Mouse (Mus musculus): ENCODE measurements around the gene Gm3776.
A peak's percentile ranks its signal among the peaks of the same experiment; 100 is the strongest.
"Not testable (repeated sequence)": the region's sequence is repeated elsewhere in the genome, so short reads cannot be mapped to it uniquely, and the experiment has no call there.

The Gm3776 gene

DNA sequence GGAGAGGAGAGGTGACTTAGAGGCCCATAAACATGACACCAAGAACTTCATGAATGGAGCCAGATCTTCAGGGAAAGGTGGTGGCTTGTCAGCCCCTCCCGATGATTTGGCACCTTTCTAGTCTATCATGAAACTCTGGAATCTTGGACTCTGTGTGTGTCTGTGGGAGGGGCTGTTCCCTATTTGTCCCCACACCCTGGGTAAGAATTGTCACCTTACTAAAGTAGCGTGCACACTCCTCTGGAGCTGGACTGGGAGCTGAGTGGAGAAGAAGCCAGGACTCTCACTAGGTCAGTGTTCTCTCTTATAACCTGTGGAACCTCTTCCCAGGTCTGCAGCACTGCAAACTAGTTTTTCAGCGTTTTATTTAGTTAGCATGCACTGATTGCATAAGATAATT is at the start of gene Gm3776:
Gm3776 (plus strand) TSS at position 216 of the 400 bp plus-strand sequence.
- not testable (repeated sequence) for DNase-seq (ENCODE audit: low spot score)

DNA sequence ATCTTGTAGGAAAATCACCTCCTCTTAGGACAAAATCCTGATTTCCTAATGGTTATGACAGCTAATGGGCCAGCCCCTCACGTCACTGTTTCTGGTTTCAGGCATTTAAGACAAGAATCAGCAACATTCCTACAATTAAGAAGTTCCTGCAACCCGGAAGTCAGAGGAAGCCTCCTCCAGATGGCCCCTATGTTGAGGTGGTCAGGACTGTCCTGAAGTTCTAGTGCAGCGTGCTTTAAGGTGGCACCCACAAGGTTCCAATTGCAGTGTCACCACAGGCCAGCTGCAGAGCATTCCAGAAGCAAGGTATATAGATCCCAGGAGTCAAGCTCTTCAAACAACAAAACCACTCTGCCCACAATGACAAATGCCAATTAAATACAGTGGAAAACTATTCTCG is 48.0 kb upstream of the Gm3776 start:
- DNase-seq (ENCODE audit: low spot score): no peak

DNA sequence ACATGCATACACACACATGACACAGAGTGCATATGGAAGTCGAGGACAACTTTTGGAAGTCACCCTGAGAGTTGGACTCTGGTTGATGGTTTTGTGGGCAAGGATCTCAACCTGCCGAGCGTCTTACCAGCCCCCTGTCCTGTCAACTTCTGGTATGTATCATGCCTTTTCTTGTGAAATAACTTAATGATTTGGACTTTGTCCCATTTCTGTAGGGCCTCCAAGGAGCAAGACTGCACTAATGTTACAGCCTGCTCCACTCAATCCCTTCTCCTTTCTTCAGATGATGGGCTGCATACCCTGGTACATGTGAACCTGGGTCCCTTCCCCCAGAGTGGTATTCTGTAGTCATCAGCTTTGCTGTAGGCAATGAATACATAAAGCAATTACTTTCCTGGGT is 46.9 kb upstream of the Gm3776 start:
- no peak for DNase-seq (ENCODE audit: low spot score)

DNA sequence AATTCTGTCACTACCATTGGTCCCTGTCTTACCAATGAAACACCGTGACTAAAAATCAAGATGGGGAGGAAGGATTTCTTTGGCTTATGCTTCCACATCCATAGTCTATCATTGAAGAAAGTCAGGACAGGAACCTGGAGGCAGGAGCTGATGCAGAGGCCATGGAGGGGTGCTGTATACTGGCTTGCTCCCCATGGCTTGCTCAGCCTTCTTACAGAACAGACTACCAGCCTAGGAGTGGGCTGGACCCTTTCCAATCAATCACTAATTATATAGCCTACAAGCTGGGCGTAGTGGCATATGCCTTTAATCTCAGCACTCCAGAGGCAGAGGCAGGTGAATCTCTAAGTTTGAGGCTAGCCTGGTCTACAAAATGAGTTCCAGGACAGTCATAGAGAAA is 46.1 kb upstream of the Gm3776 start:
- DNase-seq (ENCODE audit: low spot score): no peak

DNA sequence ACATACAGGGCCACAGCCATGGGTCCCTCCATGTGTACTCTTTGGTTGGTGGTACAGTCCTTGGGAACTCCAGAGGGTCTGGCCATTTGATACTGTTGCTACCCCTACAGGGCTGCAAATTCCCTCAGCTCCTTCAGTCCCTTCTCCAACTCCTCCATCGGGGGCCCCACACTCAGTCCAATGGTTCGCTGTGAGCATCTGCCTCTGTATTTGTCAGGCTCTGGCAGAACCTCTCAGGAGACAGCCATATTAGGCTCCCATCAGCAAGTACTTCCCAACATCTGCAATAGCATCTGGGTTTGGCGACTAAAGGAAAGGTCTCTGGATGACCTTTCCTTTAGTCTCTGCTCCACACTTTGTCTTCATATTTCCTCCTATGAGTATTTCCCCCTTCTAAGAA is 45.4 kb upstream of the Gm3776 start:
- DNase-seq (ENCODE audit: low spot score): no peak

DNA sequence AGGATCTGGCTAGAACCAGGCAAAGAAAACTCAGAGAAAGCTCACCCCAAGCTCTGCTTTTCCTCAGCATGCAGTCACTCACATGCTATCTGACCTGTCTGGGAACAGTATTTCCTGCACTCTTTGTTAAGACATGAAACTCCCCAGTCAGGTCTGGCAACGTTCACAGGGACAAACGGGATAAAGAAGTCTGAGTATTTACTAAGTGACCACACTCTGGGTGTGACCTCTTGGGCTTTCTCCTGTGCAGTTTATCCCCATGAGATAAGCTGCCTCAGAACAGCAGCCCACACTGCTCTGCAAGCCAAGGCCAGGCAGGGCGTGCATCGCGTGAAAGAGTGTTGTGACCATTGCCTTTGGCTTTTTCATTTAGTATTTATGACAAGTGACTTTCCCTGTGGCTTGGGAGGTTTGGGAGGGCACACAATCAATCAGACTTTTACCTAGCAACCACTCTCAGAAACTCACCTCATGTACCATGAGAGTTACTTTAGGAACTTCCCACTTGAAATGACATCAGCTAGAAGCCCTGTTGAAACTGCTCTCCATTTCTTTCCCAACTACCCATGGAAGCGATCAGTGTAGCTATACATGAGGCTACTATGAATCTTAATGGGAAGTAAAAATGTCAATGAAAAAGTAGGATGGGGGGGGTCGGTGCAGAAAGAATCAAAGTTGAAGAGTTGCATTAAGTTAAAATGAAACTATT is 44.4 kb upstream of the Gm3776 start:
- DNase-seq (ENCODE audit: low spot score): no peak

DNA sequence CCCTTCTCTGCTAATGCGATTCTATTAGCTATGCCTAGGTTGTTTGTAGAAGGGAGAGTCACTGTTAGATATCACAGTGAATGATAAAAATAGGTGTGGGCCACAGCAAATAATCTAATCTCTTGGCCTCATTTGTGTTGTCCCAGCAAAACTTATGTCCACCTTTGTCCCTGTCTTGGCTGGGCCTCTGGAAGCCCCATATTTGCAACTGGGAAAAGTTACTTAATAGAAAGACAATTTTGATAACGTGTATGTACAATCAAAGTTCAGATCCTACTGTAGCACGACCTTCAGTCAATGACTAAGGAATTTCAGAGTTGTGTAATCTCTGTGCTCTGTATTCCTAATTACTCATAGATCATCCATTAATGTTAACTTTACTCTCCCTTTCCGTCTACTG is 39.9 kb upstream of the Gm3776 start:
- DNase-seq (ENCODE audit: low spot score): no peak

DNA sequence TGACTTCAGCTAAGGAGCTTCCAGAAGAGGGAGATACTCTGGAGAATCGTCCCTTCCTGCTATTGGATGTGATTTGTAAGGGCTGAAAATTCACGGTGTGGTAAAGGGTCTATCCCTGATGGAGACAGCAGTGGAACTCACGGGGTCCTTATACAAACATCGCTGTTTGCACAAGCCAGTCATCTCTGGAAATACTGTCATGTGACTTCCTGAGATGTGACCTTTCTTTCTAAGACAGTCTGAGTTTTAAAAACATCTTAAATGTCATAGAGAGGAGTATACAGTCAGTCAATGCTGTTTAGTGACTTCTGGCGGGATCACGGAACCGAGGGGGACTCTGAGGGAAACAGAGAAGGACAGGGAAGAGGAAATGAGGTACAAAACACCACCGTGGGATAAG is 34.3 kb upstream of the Gm3776 start:
- DNase-seq (ENCODE audit: low spot score): no peak

DNA sequence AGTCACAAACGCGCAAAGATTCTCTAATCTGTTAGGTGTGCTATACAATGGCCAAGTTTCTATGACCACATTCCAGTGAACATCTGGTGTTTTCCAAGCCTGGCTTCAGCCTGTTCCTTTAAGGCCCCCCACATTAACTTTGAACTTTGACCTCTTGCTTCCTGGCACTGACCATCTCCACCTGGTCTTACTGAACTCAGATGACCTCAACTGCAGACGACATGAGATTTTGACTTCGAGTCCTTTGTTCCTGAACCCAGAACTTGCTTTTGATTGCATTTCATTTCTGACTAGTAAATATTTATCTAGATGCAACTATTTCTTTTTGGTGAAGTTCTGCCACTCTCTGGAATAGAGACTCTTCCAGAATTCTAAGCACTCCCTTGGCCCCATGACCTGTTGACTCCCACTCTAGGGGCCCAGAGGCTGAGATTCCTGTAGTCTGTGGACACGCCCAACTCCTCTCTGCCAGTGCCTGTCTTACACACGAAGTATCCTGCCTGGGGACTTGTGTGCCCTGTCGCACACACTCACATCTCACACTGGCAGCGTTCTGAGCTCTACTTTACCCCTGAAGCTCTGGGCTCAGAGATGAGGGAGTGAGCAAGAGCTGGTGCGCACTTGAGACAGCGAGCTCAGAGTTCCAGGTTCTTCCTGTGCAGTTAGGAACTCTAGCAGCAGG is 33.6 kb upstream of the Gm3776 start:
- no peak for DNase-seq (ENCODE audit: low spot score)

DNA sequence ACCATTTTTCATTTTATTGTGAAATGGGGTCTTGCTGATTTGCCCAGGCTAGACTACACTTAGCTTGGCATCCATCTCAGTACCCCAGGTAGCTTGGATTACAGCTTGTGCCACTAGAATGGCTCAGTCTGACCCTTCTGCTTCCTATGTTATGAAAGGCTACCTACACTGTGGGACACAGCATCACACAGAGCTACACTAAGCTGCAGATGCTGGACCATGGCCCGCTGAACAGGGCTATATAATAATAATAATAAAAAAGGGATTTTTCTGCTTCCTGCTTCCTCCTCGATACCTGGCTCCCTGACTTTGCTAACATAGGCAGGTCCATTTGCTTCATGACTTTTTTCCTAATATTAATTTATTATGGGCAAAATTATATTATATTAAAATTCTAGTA is 32.5 kb upstream of the Gm3776 start:
- DNase-seq (ENCODE audit: low spot score): no peak

DNA sequence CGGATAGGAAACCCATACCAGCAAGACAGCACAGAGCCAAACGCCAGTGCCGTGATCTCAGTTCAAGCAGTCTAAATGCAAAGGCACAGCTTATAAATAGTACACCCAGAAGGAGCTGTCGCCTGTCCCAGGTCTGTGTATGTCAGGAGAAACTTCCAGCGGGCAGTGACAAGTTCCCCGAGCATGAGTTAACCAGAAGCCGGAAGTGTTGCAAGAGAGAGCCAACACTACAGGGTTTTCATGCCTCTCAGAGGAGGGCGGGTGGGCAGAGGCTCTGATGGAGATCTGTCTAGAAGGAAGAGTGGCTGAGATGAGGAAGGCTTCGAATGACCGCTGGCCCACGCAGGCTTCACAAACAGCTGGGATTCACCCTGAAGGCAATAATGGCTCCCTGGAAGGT is 31.6 kb upstream of the Gm3776 start:
- DNase-seq (ENCODE audit: low spot score): no peak

DNA sequence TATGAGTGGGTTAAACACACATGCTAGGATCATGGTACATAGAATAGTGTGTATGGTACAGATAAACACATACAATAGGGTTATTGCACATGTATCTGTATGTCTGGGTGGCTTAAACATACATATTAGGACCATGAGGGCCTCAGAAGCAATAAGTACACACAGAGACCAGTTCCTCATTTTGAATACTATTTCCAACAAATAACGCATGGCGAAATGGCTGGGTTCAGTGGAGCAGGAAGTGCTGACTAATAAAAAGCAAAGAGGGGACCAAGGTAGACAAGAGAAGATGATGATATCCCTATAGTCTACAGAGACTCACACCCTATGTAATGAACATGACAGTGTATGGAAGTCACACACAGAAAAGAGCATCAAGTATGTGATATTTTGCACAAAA is 28.8 kb upstream of the Gm3776 start:
- DNase-seq (ENCODE audit: low spot score): no peak

DNA sequence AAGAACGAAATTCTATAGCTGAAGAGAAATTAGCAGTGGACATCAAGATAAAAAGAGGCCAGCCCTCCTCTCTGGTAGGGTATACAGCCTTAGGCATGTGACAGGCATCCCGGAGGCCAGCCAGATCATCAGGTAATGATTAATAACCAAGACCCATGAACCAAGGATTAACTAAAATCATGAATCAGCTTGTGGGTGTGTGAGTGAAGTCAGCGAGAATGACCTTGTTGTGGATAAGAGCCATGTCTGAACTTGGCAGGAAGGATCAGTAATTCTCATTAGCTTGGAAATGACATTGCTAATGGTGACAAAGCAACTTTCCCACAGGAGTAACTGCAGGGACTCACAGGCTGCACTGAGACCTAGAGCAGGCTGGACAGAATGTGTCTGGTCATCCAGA is 27.3 kb upstream of the Gm3776 start:
- not testable (repeated sequence) for DNase-seq (ENCODE audit: low spot score)

DNA sequence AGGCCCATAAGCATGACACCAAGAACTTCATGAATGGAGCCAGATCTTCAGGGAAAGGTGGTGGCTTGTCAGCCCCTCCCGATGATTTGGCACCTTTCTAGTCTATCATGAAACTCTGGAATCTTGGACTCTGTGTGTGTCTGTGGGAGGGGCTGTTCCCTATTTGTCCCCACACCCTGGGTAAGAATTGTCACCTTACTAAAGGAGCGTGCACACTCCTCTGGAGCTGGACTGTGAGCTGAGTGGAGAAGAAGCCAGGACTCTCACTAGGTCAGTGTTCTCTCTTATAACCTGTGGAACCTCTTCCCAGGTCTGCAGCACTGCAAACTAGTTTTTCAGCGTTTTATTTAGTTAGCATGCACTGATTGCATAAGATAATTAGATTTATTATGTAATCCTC is 26.5 kb upstream of the Gm3776 start, which contains the start of gene Gsta1:
Gsta1 (plus strand) TSS at position 196 of the 400 bp plus-strand sequence.
- not testable (repeated sequence) for DNase-seq (ENCODE audit: low spot score)

DNA sequence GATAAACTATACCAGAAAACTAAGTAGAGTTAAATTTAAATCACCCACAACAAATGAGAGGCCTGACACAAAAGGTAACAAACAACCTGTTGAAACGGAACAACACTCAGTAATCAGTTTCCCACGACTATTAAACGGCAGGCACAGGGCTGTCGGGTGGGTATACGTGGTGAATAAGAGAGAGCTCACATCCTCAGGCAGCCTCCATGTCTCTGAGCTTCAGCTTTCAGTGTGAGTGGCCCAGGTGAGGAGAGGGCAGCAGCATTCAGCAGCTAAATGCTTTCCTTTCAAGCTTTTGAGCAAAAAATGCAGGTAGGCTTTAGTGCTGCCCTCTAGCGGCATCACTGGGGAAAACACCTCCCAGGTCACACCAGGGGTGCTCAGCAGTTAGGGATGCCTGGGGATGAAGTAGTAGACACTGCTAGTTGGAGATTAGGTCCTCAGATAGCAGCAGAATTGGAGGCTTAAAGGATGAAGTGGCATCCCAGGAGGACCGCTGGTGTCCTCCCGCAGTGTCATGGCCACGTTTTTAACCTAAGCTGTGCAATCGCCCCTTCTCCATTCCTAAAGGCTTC is 23.7 kb upstream of the Gm3776 start:
- not testable (repeated sequence) for DNase-seq (ENCODE audit: low spot score)

DNA sequence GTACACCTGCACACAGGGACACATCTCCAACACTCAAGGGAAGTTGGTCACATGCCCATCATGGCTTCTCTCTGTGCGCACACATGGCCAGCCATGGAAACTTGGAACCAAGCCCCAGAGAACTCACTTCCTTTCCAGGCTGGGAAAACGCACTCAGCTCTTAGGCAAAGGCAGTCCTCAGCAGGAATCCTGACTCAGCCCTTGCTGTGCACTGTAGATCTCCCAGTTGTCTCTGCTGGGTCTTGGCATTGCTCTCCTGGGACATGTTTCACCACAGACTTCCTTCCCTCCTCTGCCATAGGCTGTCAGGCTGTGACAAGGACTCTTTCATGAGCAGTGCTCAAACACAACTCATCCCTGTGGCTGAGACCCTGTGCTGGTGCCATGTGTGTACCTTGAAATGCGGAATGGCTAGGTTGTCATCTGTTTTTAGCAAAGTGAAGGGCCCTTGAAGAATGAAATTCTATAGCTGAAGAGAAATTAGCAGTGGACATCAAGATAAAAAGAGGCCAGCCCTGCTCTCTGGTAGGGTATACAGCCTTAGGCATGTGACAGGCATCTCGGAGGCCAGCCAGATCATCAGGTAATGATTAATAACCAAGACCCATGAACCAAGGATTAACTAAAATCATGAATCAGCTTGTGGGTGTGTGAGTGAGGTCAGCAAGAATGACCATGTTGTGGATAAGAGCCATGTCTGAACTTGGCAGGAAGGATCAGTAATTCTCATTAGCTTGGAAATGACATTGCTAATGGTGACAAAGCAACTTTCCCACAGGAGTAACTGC is 1.1 kb upstream of the Gm3776 start:
- not testable (repeated sequence) for DNase-seq (ENCODE audit: low spot score)

DNA sequence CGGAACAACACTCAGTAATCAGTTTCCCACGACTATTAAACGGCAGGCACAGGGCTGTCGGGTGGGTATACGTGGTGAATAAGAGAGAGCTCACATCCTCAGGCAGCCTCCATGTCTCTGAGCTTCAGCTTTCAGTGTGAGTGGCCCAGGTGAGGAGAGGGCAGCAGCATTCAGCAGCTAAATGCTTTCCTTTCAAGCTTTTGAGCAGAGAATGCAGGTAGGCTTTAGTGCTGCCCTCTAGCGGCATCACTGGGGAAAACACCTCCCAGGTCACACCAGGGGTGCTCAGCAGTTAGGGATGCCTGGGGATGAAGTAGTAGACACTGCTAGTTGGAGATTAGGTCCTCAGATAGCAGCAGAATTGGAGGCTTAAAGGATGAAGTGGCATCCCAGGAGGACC is 2.8 kb downstream of the Gm3776 start:
- peak; percentile 34 for DNase-seq (ENCODE audit: low spot score)

DNA sequence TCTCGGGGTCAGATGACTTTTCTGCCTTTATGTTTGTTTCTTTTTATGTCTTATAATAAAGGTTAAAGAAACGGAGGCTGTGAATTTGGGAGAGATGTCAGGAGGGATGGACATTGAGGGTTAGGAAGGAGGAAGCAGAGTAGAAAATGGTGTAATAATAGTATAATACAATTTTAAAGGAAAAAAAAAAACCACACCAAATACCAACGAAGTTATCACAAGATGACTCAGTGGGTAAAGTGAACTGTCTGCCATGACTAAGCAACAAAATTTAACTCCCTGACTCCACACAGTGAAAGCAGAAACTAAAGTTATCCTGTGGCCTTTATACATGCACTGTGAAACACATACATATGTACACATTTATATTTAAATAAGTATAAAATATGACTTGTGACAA is 14.0 kb downstream of the Gm3776 start:
- not testable (repeated sequence) for DNase-seq (ENCODE audit: low spot score)

DNA sequence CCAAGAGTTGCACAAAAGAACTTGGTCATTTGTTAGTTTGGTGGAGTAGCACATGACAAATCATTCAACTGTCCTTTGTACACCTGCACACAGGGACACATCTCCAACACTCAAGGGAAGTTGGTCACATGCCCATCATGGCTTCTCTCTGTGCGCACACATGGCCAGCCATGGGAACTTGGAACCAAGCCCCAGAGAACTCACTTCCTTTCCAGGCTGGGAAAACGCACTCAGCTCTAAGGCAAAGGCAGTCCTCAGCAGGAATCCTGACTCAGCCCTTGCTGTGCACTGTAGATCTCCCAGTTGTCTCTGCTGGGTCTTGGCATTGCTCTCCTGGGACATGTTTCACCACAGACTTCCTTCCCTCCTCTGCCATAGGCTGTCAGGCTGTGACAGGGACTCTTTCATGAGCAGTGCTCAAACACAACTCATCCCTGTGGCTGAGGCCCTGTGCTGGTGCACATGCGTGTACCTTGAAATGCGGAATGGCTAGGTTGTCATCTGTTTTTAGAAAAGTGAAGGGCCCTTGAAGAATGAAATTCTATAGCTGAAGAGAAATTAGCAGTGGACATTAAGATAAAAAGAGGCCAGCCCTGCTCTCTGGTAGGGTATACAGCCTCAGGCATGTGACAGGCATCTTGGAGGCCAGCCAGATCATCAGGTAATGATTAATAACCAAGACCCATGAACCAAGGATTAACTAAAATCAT is 25.2 kb downstream of the Gm3776 start:
- not testable (repeated sequence) for DNase-seq (ENCODE audit: low spot score)

DNA sequence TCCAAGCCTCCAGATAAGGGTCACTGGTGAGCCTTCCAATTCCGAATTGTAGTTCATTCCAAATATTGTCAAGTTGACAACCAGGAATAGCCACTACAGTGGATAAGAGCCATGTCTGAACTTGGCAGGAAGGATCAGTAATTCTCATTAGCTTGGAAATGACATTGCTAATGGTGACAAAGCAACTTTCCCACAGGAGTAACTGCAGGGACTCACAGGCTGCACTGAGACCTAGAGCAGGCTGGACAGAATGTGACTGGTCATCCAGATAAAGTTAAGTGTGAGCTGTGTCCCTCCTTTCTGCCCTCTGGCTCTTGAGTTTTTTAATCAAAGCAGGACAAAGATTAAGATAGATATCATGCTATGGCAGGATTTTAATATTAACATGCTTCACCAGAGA is 32.1 kb downstream of the Gm3776 start:
- not testable (repeated sequence) for DNase-seq (ENCODE audit: low spot score)

DNA sequence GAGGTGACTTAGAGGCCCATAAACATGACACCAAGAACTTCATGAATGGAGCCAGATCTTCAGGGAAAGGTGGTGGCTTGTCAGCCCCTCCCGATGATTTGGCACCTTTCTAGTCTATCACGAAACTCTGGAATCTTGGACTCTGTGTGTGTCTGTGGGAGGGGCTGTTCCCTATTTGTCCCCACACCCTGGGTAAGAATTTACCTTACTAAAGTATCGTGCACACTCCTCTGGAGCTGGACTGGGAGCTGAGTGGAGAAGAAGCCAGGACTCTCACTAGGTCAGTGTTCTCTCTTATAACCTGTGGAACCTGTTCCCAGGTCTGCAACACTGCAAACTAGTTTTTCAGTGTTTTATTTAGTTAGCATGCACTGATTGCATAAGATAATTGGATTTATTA is 32.8 kb downstream of the Gm3776 start, which contains the start of gene Gm10639:
Gm10639 (plus strand) TSS at position 201 of the 400 bp plus-strand sequence.
- DNase-seq (ENCODE audit: low spot score): not testable (repeated sequence)

DNA sequence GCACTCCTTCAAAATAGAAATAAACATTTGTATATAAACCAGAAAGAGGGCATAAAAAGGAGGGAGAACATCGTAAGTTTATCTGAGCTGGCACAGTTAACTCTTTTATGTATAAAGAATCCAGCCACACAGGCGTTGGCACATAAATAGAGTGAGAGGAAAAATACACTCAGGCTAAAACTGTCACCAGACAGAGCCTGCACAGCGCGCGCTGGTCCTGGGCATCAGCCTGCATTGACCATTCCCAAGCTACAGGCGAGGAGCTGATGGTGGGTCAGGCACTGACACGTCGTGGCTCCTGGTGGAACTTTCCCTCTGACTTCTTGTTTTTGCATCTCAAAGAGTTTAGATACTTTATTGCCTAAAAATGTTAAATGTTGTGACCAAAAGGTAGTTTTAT is 35.5 kb downstream of the Gm3776 start:
- not testable (repeated sequence) for DNase-seq (ENCODE audit: low spot score)

All from T-cell, adult 2 months (primary cell).